Mouse (Mus musculus) right cerebral cortex, adult 2 months (tissue): ENCODE data around the gene Snx6.
A peak's percentile ranks its signal among the peaks of the same experiment; 100 is the strongest.
"Not testable (repeated sequence)": the region's sequence is repeated elsewhere in the genome, so short reads cannot be mapped to it uniquely, and the experiment has no call there.

Experiments
- DNase-seq, 2 experiments: peaks; one replicate each; pipeline ENCODE4 v3.0.0; 2021 to 2022; ENCODE audit warnings: low spot score in 2 of 2

The Snx6 gene

GRCm38 (mm10) chr12:54795153-54795998, at the start of gene Snx6:
Snx6 (minus strand) TSS chr12:54795703.
- peak; percentile 79 to 83 for DNase-seq

GRCm38 (mm10) chr12:54844415-54844814, 48.9 kb upstream of the Snx6 start:
- no peak for DNase-seq

- DNase-seq, result no peak
Measured at GRCm38 (mm10) chr12:54841576-54841975, 46.1 kb upstream of the Snx6 start.

- DNase-seq, result no peak
Measured at GRCm38 (mm10) chr12:54839815-54840214, 44.3 kb upstream of the Snx6 start.

- no peak for DNase-seq
Measured at GRCm38 (mm10) chr12:54838931-54839330, 43.4 kb upstream of the Snx6 start.

GRCm38 (mm10) chr12:54835608-54836570, 40.4 kb upstream of the Snx6 start:
- DNase-seq, result no peak

GRCm38 (mm10) chr12:54834925-54835447, 39.5 kb upstream of the Snx6 start:
- DNase-seq, result peak; percentile 65 to 72

- DNase-seq, result peak in 1 of 2 experiments; percentile 21
Measured at GRCm38 (mm10) chr12:54833856-54834399, 38.4 kb upstream of the Snx6 start.

GRCm38 (mm10) chr12:54831927-54832326, 36.4 kb upstream of the Snx6 start:
- DNase-seq, result not testable (repeated sequence)

- DNase-seq, result peak; percentile 82 to 88
Measured at GRCm38 (mm10) chr12:54830574-54830973, 35.1 kb upstream of the Snx6 start.

GRCm38 (mm10) chr12:54829876-54830275, 34.4 kb upstream of the Snx6 start:
- no peak for DNase-seq

- no peak for DNase-seq
Measured at GRCm38 (mm10) chr12:54828043-54828442, 32.5 kb upstream of the Snx6 start.

- no peak for DNase-seq
Measured at GRCm38 (mm10) chr12:54825202-54825601, 29.7 kb upstream of the Snx6 start.

GRCm38 (mm10) chr12:54822836-54823426, 27.4 kb upstream of the Snx6 start:
- DNase-seq, result peak; percentile 78 to 85

GRCm38 (mm10) chr12:54820684-54821161, 25.2 kb upstream of the Snx6 start:
- DNase-seq, result no peak

GRCm38 (mm10) chr12:54819181-54819935, 23.9 kb upstream of the Snx6 start:
- no peak for DNase-seq

- DNase-seq, result no peak
Measured at GRCm38 (mm10) chr12:54810142-54810541, 14.6 kb upstream of the Snx6 start.

- no peak for DNase-seq
Measured at GRCm38 (mm10) chr12:54807481-54807880, 12.0 kb upstream of the Snx6 start.

- DNase-seq, result no peak
Measured at GRCm38 (mm10) chr12:54806131-54806530, 10.6 kb upstream of the Snx6 start.

- no peak for DNase-seq
Measured at GRCm38 (mm10) chr12:54805254-54806002, 9.9 kb upstream of the Snx6 start.
